Mouse (Mus musculus) liver, adult 2 months (tissue): ENCODE data around the gene Grhl1.

Experiments used
- CTCF ChIP-seq: fragments of 200-500 bp; IDR thresholded peaks from 2 replicates; pipeline ENCODE4 v1.5.1; 2011; ENCODE audit warnings: low read depth, low read length, control low read depth
- POLR2A ChIP-seq: fragments of 200-500 bp; IDR thresholded peaks from 2 replicates; pipeline ENCODE4 v1.6.1; 2011; ENCODE audit warnings: low read length, control low read depth; ENCODE audit not compliant: insufficient read depth; ENCODE audit errors: extremely low read depth

GRCm38 (mm10) chr12:24563395-24563960, 8.6 kb upstream of the Grhl1 start:
- no peak for TF ChIP-seq CTCF
- TF ChIP-seq POLR2A, result no peak
